Mouse (Mus musculus): ENCODE data around the gene Sema3g. TPM values are rescaled to one million over a fixed set of nuclear protein-coding genes. Genes with fewer than 3 reads are reported as not detected.

The Sema3g gene
- polyA plus RNA-seq, 1 experiment from 2014 or later, result 0.09 TPM

DNA sequence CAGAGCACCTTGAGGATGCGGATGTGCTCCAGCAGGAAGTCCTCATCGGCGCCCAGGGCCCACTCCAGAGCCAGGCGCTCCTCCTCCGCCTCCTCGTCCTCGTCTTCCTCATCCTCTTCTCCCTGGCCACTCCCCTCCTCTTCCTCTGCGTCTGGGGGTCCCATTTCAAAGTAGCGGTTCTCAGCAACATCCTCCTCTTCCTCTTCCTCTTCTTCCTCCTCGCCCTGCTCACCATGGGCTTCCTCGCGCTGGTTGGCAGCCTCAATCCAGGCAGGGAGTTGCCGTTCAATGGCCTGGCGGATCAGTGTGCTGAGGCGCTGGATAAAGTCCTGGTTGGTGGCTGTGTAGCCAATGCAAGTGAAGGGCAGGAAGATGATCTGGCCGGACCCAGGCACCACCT lies 40.4 kb upstream of the Sema3g start:
- Histone ChIP-seq H3K9ac (ENCODE audit: low read length) (no peak overlapping the region), H3K9me3 (ENCODE audit: control insufficient read depth, low read length) (no peaks in the 10 kb centered on the region), H3K27ac (replicated peaks; ENCODE audit: low read depth, low read length) (no peak overlapping the region), H3K4me3 (ENCODE audit: low read depth, low read length) (no peak overlapping the region), H3K4me2 (ENCODE audit: low read depth, severe bottlenecking) (no peak overlapping the region), H3K4me1 (ENCODE audit: control insufficient read depth, insufficient read depth, low read length) (no peaks in the 10 kb centered on the region), H3K36me3 (ENCODE audit: control insufficient read depth, insufficient read depth, low read length) (peaks cover 72% of the 10 kb centered on the region), H3K27me3 (ENCODE audit: control insufficient read depth, insufficient read depth, low read length) (no peaks in the 10 kb centered on the region)
- WGBS, result 91% methylated on average over 16 of the region's 16 CpGs
- DNase-seq (ENCODE audit: low spot score) (no peak), ATAC-seq (ENCODE audit: insufficient number of reproducible peaks, low FRiP score, low TSS enrichment, low read depth) (no peak)

DNA sequence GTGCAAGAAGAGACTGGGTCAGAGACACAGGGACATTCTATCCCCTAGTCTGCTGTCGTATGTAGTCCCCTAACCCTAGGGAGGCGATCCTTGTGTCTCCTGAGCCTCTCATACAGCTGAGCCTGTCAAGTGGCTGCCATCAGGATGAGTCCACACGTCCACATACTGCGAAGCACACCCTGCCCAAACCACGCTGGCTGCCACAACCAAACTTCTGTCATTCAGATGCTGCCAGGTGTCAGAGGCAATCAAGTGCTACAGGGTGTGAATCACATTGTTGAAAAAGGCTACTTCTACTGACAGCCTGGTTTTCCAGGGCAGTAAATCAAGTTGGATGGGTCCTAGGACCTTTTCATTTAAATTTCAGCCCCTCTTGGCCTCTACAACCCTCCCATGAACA lies 39.9 kb upstream of the Sema3g start:
- ATAC-seq (ENCODE audit: insufficient number of reproducible peaks, low FRiP score, low TSS enrichment, low read depth) (no peak), DNase-seq (ENCODE audit: low spot score) (no peak)
- H3K27me3 ChIP-seq (ENCODE audit: control insufficient read depth, insufficient read depth, low read length), result no peaks in the 10 kb centered on the region
- H3K4me3 ChIP-seq (ENCODE audit: low read depth, low read length), result no peak overlapping the region
- H3K4me2 ChIP-seq (ENCODE audit: low read depth, severe bottlenecking), result no peak overlapping the region
- no peak overlapping the region for H3K9ac ChIP-seq (ENCODE audit: low read length)
- no peak overlapping the region for H3K27ac ChIP-seq (replicated peaks; ENCODE audit: low read depth, low read length)
- no peaks in the 10 kb centered on the region for H3K4me1 ChIP-seq (ENCODE audit: control insufficient read depth, insufficient read depth, low read length)
- H3K36me3 ChIP-seq (ENCODE audit: control insufficient read depth, insufficient read depth, low read length), result peaks cover 71% of the 10 kb centered on the region
- WGBS, result 97% methylated on average over 5 of the region's 5 CpGs
- no peaks in the 10 kb centered on the region for H3K9me3 ChIP-seq (ENCODE audit: control insufficient read depth, low read length)

- H3K27ac ChIP-seq (replicated peaks; ENCODE audit: low read depth, low read length), result no peak overlapping the region
- H3K9ac ChIP-seq (ENCODE audit: low read length), result no peak overlapping the region
- H3K4me3 ChIP-seq (ENCODE audit: low read depth, low read length), result no peak overlapping the region
- no peaks in the 10 kb centered on the region for H3K27me3 ChIP-seq (ENCODE audit: control insufficient read depth, insufficient read depth, low read length)
- DNase-seq (ENCODE audit: low spot score) (no peak), ATAC-seq (ENCODE audit: insufficient number of reproducible peaks, low FRiP score, low TSS enrichment, low read depth) (no peak)
- no peaks in the 10 kb centered on the region for H3K9me3 ChIP-seq (ENCODE audit: control insufficient read depth, low read length)
- no peaks in the 10 kb centered on the region for H3K4me1 ChIP-seq (ENCODE audit: control insufficient read depth, insufficient read depth, low read length)
- 92% methylated on average over 12 of the region's 12 CpGs for WGBS
- peaks cover 67% of the 10 kb centered on the region for H3K36me3 ChIP-seq (ENCODE audit: control insufficient read depth, insufficient read depth, low read length)
- no peak overlapping the region for H3K4me2 ChIP-seq (ENCODE audit: low read depth, severe bottlenecking)
Observed at GRCm38 (mm10) chr14:31179677-31180365, 37.8 kb upstream of the Sema3g start.

DNA sequence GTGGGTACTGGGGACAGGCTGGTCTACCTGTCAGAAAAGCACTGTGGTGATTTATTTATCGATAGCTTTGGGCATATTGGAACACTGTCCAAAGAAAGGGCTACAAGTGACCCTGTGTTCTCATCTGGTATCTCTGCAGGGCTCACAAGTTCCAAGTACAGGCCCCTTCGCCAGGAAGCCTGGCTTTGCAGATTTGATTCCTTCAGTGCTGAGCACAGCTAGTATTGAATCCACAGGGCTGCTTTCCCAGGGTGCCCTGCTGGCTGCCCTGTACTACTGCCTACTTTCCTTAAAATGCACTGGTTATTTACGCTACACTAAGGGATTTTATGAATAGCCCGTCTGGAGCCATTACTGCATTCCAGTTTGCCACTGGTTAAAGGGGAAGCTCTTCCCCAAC lies 36.1 kb upstream of the Sema3g start:
- no peak overlapping the region for H3K27ac ChIP-seq (replicated peaks; ENCODE audit: low read depth, low read length)

GRCm38 (mm10) chr14:31182786-31183290 lies 34.8 kb upstream of the Sema3g start:
- no peaks in the 10 kb centered on the region for H3K9me3 ChIP-seq (ENCODE audit: control insufficient read depth, low read length)
- no peaks in the 10 kb centered on the region for H3K27me3 ChIP-seq (ENCODE audit: control insufficient read depth, insufficient read depth, low read length)
- H3K36me3 ChIP-seq (ENCODE audit: control insufficient read depth, insufficient read depth, low read length), result peaks cover 66% of the 10 kb centered on the region
- no peak overlapping the region for H3K4me2 ChIP-seq (ENCODE audit: low read depth, severe bottlenecking)
- no peak for ATAC-seq (ENCODE audit: insufficient number of reproducible peaks, low FRiP score, low TSS enrichment, low read depth)
- DNase-seq (ENCODE audit: low spot score), result no peak
- no peak overlapping the region for H3K9ac ChIP-seq (ENCODE audit: low read length)
- no peak overlapping the region for H3K4me3 ChIP-seq (ENCODE audit: low read depth, low read length)
- H3K4me1 ChIP-seq (ENCODE audit: control insufficient read depth, insufficient read depth, low read length), result no peaks in the 10 kb centered on the region
- no peak overlapping the region for H3K27ac ChIP-seq (replicated peaks; ENCODE audit: low read depth, low read length)
- WGBS, result 81% methylated on average over 2 of the region's 2 CpGs

More for the DNA sequence above, 36.1 kb upstream of the Sema3g start:
- Histone ChIP-seq H3K36me3 (ENCODE audit: control insufficient read depth, insufficient read depth, low read length) (peaks cover 65% of the 10 kb centered on the region), H3K4me3 (ENCODE audit: low read depth, low read length) (no peak overlapping the region), H3K4me2 (ENCODE audit: low read depth, severe bottlenecking) (no peak overlapping the region), H3K4me1 (ENCODE audit: control insufficient read depth, insufficient read depth, low read length) (no peaks in the 10 kb centered on the region), H3K27me3 (ENCODE audit: control insufficient read depth, insufficient read depth, low read length) (no peaks in the 10 kb centered on the region), H3K9ac (ENCODE audit: low read length) (no peak overlapping the region), H3K9me3 (ENCODE audit: control insufficient read depth, low read length) (no peaks in the 10 kb centered on the region)
- DNase-seq (ENCODE audit: low spot score) (no peak), ATAC-seq (ENCODE audit: insufficient number of reproducible peaks, low FRiP score, low TSS enrichment, low read depth) (no peak)
- 89% methylated on average over 4 of the region's 4 CpGs for WGBS

GRCm38 (mm10) chr14:31183541-31183940 lies 34.1 kb upstream of the Sema3g start:
- Histone ChIP-seq H3K4me1 (ENCODE audit: control insufficient read depth, insufficient read depth, low read length) (no peaks in the 10 kb centered on the region), H3K36me3 (ENCODE audit: control insufficient read depth, insufficient read depth, low read length) (peaks cover 68% of the 10 kb centered on the region), H3K4me3 (ENCODE audit: low read depth, low read length) (no peak overlapping the region), H3K27ac (replicated peaks; ENCODE audit: low read depth, low read length) (no peak overlapping the region), H3K27me3 (ENCODE audit: control insufficient read depth, insufficient read depth, low read length) (no peaks in the 10 kb centered on the region), H3K9ac (ENCODE audit: low read length) (no peak overlapping the region), H3K4me2 (ENCODE audit: low read depth, severe bottlenecking) (no peak overlapping the region), H3K9me3 (ENCODE audit: control insufficient read depth, low read length) (no peaks in the 10 kb centered on the region)
- ATAC-seq (ENCODE audit: insufficient number of reproducible peaks, low FRiP score, low TSS enrichment, low read depth), result no peak
- DNase-seq (ENCODE audit: low spot score), result no peak
- 95% methylated on average over 5 of the region's 5 CpGs for WGBS

DNA sequence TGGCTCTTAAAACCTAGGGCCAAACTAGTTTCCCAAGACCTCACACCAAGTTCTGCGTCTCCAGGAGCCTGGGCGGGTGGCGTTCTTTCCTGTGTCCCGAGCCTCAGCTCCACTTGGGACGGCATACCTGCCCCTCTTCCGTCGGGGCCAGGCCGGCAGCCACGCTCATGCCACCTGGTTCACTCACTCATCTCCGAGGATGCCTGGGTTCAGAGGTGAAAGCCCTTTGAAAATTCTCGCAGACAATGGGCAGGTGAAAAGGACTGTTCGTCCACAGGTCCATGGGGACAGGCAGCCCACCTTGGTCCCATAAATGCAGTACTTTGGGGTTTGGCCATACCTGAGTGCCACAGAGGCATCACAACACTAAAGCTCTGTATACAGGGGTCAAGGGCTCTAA lies 33.5 kb upstream of the Sema3g start:
- Histone ChIP-seq H3K27ac (replicated peaks; ENCODE audit: low read depth, low read length) (no peak overlapping the region), H3K4me1 (ENCODE audit: control insufficient read depth, insufficient read depth, low read length) (no peaks in the 10 kb centered on the region), H3K9ac (ENCODE audit: low read length) (no peak overlapping the region), H3K9me3 (ENCODE audit: control insufficient read depth, low read length) (no peaks in the 10 kb centered on the region), H3K27me3 (ENCODE audit: control insufficient read depth, insufficient read depth, low read length) (no peaks in the 10 kb centered on the region), H3K4me3 (ENCODE audit: low read depth, low read length) (no peak overlapping the region), H3K36me3 (ENCODE audit: control insufficient read depth, insufficient read depth, low read length) (peaks cover 71% of the 10 kb centered on the region), H3K4me2 (ENCODE audit: low read depth, severe bottlenecking) (no peak overlapping the region)
- no peak for DNase-seq (ENCODE audit: low spot score)
- no peak for ATAC-seq (ENCODE audit: insufficient number of reproducible peaks, low FRiP score, low TSS enrichment, low read depth)
- 92% methylated on average over 12 of the region's 12 CpGs for WGBS

DNA sequence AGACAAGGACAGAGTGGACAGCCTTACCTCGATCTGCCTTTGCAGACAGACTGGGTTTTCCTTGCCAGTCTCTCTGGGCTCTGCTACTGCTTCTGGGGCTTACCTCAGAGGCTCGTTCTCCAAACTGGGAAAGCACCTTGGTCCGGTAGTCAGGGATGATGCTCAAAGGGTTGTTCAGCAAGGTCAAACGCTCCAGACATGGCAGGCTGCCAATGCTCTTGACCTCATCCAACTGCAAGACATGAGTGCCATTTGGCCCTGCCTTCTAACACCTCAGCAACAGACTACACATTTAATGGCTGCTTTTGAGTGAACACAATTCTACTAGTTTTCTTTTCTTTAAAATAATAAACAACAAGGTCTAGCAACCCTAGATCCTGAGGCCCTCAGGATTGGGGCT lies 31.0 kb upstream of the Sema3g start:
- H3K36me3 ChIP-seq (ENCODE audit: control insufficient read depth, insufficient read depth, low read length), result peaks cover 69% of the 10 kb centered on the region
- H3K4me2 ChIP-seq (ENCODE audit: low read depth, severe bottlenecking), result no peak overlapping the region
- DNase-seq (ENCODE audit: low spot score) (no peak), ATAC-seq (ENCODE audit: insufficient number of reproducible peaks, low FRiP score, low TSS enrichment, low read depth) (no peak)
- H3K9ac ChIP-seq (ENCODE audit: low read length), result no peak overlapping the region
- H3K9me3 ChIP-seq (ENCODE audit: control insufficient read depth, low read length), result no peaks in the 10 kb centered on the region
- H3K4me1 ChIP-seq (ENCODE audit: control insufficient read depth, insufficient read depth, low read length), result no peaks in the 10 kb centered on the region
- no peaks in the 10 kb centered on the region for H3K27me3 ChIP-seq (ENCODE audit: control insufficient read depth, insufficient read depth, low read length)
- no peak overlapping the region for H3K4me3 ChIP-seq (ENCODE audit: low read depth, low read length)
- WGBS, result 92% methylated on average over 4 of the region's 4 CpGs
- no peak overlapping the region for H3K27ac ChIP-seq (replicated peaks; ENCODE audit: low read depth, low read length)

DNA sequence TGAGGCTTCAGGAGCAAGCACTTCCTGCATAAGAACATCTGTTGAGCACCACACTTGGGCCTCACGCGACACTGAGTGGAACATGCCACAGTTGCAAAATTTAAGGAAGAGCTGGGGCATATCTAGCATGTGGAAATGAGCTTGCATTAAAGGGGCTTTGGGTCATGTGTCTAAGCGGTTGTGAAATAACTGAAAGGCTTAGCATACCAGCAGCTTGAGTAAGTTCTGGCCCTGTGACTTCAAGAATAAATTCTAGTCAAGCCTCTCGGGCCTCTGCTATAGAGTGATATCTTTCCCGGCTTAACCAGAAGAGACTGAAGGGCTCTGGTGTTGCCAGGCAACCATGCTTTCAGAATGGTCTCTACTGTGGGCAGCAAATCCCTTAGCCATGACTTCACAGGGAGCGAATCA lies 28.9 kb upstream of the Sema3g start:
- no peaks in the 10 kb centered on the region for H3K4me1 ChIP-seq (ENCODE audit: control insufficient read depth, insufficient read depth, low read length)
- no peaks in the 10 kb centered on the region for H3K27me3 ChIP-seq (ENCODE audit: control insufficient read depth, insufficient read depth, low read length)
- ATAC-seq (ENCODE audit: insufficient number of reproducible peaks, low FRiP score, low TSS enrichment, low read depth) (no peak), DNase-seq (ENCODE audit: low spot score) (no peak)
- no peak overlapping the region for H3K27ac ChIP-seq (replicated peaks; ENCODE audit: low read depth, low read length)
- H3K9ac ChIP-seq (ENCODE audit: low read length), result no peak overlapping the region
- no peak overlapping the region for H3K4me3 ChIP-seq (ENCODE audit: low read depth, low read length)
- no peak overlapping the region for H3K4me2 ChIP-seq (ENCODE audit: low read depth, severe bottlenecking)
- 96% methylated on average over 6 of the region's 6 CpGs for WGBS
- no peaks in the 10 kb centered on the region for H3K9me3 ChIP-seq (ENCODE audit: control insufficient read depth, low read length)
- H3K36me3 ChIP-seq (ENCODE audit: control insufficient read depth, insufficient read depth, low read length), result peaks cover 64% of the 10 kb centered on the region
